Mouse (Mus musculus): ENCODE measurements around the gene Chrna4. TPM values are rescaled to one million over a fixed set of nuclear protein-coding genes. Genes with fewer than 3 reads are reported as not detected.

The Chrna4 gene
- polyA plus RNA-seq (2021; fragmentation: Nextera tagmentation), result 15.1 and 25.9 TPM in 2 replicates
- long read RNA-seq, experiment 1, full-length matches to known transcripts, result 38 of 56 reads
- long read RNA-seq, experiment 1, partial matches to known transcripts, result 11 of 56 reads
- long read RNA-seq, experiment 1, other reads (novel, unspliced or antisense), result 7 of 56 reads
- long read RNA-seq, experiment 2, full-length matches to known transcripts, result 2 of 13 reads
- long read RNA-seq, experiment 2, partial matches to known transcripts, result 3 of 13 reads
- long read RNA-seq, experiment 2, other reads (novel, unspliced or antisense), result 8 of 13 reads

GRCm38 (mm10) chr2:181043437-181043836, at the start of gene Chrna4:
Gene Chrna4 (minus strand): TSS chr2:181043546.

GRCm38 (mm10) chr2:180986449-180986848, 56.9 kb downstream of the Chrna4 start, which contains the start of gene Col20a1:
Gene Col20a1 (plus strand): TSS chr2:180986535.

Other genes starting within 250 kb of the Chrna4 start
- 5.8 and 19.1 TPM in 2 replicates for gene Ythdf1, start 122.6 kb downstream of the Chrna4 start, polyA plus RNA-seq (2021; fragmentation: Nextera tagmentation)
- 0.17 and 0.36 TPM in 2 replicates for gene Birc7, start 114.5 kb downstream of the Chrna4 start, polyA plus RNA-seq (2021; fragmentation: Nextera tagmentation)
- 129 and 140 TPM in 2 replicates for gene Nkain4, start 88.8 kb downstream of the Chrna4 start, polyA plus RNA-seq (2021; fragmentation: Nextera tagmentation)
- 92.6 and 118 TPM in 2 replicates for gene Arfgap1, start 76.3 kb downstream of the Chrna4 start, polyA plus RNA-seq (2021; fragmentation: Nextera tagmentation)
- gene Col20a1, start 57.0 kb downstream of the Chrna4 start, polyA plus RNA-seq (2021; fragmentation: Nextera tagmentation), result 0.10 and 0.13 TPM in 2 replicates
- gene Kcnq2, start 91.8 kb upstream of the Chrna4 start, polyA plus RNA-seq (2021; fragmentation: Nextera tagmentation), result 23.0 and 89.4 TPM in 2 replicates
- gene Eef1a2, start 113.5 kb upstream of the Chrna4 start, polyA plus RNA-seq (2021; fragmentation: Nextera tagmentation), result 219 and 425 TPM in 2 replicates
- gene Ppdpf, start 143.7 kb upstream of the Chrna4 start, polyA plus RNA-seq (2021; fragmentation: Nextera tagmentation), result 173 and 211 TPM in 2 replicates
- gene Ptk6, start 159.2 kb upstream of the Chrna4 start, polyA plus RNA-seq (2021; fragmentation: Nextera tagmentation), result not detected in 2 replicates
- gene Srms, start 169.6 kb upstream of the Chrna4 start, polyA plus RNA-seq (2021; fragmentation: Nextera tagmentation), result 0.08 and 0.12 TPM in 2 replicates
- 0.29 and 0.38 TPM in 2 replicates for gene Fndc11, start 176.5 kb upstream of the Chrna4 start, polyA plus RNA-seq (2021; fragmentation: Nextera tagmentation)
- gene Helz2, start 198.5 kb upstream of the Chrna4 start, polyA plus RNA-seq (2021; fragmentation: Nextera tagmentation), result 0.16 and 0.29 TPM in 2 replicates
- gene Gmeb2, start 244.5 kb upstream of the Chrna4 start, polyA plus RNA-seq (2021; fragmentation: Nextera tagmentation), result 1.7 and 4.5 TPM in 2 replicates

All from left cerebral cortex, adult 6 months (tissue).